Mouse (Mus musculus): ENCODE measurements at regions not wholly inside any gene's neighbourhood (a gene's known extent, or its start where the extent isn't known, plus 50 kb on each side); places are given as distances from the start of the nearest gene placed in this dataset.
"Not testable (repeated sequence)": the region's sequence is repeated elsewhere in the genome, so short reads cannot be mapped to it uniquely, and the experiment has no call there.

DNA sequence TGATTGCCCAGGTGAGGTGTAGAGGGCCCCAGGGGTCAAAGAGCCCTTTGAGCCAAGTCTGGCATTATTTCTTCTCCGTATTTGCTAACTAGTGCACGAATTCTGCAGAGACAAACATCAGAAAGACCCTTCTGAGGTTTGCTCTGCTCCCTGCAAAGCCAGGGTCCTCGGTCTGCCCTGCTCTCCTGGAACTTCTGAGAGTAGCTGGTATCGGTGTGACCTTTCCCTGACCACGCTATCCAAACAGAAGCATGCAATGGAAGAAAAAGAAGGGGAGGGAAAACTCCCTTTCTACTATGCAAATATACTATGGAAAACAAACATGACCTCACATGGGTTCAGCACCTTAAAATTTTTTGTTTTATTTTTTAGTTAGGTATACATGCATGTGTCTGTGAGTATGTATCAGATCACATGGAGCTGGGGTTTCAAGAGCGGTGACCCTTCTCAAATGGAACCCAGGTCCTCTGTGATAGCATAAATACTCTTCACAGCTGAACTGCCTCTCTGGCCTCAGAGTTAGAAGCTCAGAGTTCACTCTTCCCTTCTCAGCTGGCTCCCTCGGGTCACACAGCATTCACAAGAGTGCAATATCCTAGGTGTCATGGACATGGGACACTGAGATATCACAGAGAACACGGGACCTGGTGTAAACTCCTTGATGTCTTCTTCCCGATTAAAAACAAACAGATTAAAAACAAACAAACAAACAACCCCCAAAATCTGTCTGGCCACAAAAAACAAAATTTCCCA is 144.7 kb downstream of the Bcl2l11 start:
- DNase-seq = no peak

DNA sequence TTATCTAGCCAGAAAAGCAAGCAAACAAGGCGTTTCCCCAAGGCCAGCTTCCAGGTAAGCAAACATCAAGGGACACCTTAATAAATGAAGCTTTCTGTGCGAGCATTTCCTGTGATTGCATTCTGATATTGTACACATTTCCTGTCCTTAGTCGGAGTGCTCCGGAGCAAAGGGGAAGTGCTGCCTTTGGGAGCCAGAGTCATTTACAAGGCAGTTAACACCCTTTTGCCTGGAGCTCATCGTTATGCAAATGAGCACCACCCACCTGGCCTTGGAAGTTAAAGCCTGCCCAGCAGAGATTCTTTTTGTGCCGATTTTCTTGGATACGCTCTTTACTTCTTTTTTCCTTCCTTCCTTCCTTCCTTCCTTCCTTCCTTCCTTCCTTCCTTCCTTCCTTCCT is 147.0 kb downstream of the Bcl2l11 start:
- no peak for DNase-seq

DNA sequence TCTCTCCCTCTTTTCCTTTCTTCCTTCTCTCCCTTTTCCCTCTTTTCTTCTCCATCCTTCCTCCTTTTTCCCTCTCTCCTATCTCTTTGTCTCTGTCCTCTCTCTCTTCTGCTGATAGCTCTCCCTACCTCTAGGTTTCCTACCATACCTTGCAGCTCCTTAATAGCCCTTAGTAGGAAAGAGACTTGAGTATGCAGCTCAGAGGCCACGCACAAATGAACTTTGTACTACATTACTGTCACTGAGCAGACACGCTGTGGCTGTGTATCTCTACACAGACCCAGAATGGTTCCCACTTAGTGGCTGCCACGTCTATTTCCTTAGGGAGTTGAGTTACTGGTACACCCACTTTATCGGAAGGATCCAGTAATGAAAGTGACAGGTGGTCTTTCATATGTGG is 147.5 kb downstream of the Bcl2l11 start:
- no peak for DNase-seq

DNA sequence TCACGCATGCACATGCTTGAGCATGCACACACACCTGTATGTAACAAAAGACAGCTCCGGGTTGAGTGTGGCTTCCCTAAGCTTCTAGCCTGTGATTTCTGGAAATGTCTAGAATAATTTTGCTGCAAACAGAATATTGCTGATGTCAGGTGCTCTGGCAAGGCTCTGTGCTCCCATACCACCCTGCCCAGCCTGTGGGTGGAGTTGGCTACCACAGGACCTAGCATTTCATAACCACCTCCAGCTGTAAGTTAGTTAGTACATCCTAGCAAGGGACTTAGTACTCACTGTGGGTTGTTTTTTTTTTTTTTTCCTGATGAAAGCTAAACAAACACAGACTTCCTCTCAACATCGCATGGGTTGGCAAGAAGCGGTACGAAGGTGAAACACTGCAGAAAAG is 150.5 kb downstream of the Bcl2l11 start:
- DNase-seq = no peak

DNA sequence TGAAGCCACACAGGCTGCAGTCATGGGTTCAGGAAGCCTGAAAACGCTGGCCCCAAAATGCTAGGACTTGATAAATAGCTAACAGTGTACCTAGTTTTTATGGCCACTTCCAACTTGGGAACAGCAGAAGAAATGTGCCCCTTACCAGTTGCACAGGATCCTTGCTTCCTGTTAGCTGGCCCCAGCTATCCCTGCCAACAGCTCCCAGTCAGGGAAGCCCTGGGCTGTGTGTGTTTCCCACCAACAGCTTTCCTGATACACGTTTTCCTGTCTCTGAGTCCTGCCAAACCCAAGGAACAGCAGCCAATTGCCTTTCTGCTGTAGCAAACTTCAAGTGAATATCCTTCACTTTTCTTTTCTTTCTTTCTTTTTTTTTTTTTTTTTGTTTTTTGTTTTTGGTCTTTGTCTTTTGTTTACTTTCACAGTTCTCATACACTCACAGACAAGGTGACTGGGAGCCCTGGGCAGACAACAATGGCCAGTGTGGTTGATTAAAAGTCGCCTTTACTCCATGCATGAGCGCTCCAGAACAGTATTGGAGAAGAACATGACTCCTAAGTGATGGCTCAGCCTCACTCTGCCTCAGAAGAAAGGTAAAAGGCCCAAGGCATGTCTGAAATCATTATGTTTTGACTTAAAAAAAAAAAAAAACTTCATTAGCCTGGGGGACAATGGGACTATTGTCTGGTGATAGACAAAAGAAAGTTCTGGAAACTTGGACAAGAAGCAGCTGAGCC is 151.7 kb downstream of the Bcl2l11 start:
- DNase-seq = no peak

DNA sequence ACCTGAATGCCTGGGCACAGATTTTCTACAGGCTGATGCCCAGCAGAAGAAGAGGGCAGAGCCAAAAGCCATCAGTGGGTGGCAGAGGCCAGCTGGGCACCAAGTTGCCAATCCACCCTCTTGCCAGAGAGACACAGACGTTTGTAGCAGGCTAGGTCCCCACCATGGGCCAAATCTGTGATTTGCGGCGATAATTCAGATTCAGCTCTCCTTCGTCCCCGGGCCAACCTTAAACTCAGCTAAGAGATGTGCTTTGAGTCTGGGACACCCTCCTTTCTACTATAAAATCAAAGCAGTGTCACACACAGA is 152.2 kb downstream of the Bcl2l11 start:
- DNase-seq = no peak

DNA sequence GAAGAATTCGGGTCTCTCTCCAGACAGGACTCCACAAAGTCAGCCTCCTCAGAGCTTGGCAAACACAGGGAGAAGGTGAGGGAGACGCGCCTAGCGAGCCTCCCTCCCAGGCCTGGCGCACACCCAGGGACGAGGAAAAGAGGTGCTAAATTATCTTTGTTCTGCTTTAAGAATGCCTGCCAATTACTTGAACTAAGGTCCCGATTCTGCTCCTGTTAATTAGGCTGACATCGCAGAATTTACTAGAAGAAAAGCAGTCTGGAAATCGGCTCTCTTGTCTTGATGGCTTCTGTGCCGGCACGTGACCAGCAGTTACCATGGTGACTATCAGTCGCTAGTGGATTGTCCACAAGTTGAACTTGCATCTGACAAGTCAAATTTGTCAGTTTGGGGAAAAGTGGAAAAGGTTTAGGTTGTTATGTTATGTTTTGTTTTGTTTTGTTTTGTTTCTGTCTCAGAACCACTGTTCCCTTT is 152.8 kb downstream of the Bcl2l11 start:
- peak; percentile 59 for DNase-seq

DNA sequence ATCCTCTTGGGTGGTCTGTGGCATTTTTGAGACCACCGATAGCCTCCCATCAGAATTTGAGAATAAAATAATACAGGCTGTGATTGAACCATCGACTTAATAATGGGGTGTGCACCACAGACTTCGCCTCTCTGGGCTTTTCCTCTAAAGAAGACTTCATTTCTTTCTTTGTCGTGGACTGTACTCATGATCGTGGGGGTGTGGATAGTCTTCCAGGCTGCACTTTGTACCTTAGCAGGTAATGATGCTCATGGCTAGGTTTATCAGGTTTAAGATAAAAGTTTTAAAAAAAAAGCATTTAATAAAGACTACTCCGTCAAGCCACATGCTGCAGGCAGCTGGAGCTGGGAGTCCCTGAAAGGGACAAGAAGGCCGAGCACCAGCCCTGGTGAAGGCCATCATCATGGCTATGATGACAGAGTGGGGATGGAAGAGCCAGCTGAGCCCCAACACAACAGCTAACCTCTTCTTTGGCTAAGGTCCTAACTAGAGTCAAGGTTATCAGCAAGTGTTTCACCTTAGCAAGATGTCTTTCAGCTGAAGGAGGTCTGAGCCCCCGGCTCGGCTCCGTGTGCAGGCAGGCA is 153.4 kb downstream of the Bcl2l11 start:
- peak; percentile 54 for DNase-seq

DNA sequence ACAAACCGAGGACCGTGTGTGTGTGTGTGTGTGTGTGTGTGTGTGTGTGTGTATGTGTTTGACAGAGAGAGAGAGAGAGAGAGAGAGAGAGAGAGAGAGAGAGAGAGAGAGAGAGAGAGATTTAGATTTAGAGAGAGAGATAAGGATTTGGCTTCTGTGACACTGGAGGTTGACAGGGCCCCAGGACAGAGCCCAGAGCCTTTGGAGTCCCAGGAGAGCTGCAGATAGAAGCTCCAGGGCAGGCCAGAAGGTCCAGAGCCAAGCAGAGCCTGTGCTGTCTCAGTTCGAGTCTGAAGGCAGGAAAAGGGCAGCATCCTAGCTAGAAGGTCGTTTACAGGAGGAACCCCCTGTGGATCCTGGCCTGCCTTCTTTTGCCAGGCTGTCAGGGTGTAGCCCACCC is 156.8 kb downstream of the Bcl2l11 start:
- DNase-seq = no peak

DNA sequence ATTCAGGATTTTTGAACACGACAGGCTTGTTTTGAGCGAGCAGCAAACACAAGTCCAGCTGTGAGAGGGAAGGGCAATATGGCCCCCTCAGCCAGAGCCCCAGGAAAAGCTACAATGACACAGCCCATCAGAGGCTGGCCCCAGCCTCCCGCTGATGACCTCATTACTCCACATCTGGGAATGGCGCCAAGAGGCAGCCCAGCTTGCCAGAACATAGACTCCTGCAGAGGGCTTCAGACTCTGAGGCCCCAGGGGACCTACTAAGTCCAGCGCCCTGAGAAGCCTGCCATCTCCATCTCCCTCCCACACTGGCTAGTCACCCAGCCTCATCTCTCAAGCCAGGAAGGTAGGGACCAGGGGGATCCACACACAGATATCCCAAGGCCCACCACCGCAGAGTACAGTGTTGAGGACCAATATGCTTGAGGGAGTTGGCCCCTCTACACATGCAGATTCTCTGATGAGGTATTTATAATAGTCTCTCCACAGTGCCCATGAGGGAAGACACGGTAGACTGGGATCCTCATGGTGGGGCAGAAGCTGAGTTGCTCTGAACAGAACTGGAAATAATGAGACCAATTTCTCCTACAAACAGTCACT is 159.1 kb downstream of the Bcl2l11 start:
- peak; percentile 93 for DNase-seq

DNA sequence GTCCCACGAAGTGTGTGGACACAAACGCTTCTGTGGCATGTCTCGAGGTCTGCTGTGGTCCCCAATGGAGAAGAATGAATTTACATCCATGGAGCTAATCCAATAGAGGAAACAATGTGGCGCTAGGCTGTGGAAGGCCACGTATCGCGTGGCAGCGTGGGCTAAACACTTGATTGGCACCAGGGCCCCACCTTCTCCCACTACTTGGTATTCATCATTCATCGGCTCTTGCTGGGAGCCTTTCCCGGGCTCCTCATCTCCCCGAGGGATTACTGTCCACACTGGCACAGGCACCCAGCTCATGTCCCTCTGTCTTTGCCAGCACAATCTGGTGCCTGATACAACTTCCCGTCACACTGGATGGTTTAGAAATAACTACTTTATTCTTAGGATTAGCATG is 159.6 kb downstream of the Bcl2l11 start:
- DNase-seq = no peak

DNA sequence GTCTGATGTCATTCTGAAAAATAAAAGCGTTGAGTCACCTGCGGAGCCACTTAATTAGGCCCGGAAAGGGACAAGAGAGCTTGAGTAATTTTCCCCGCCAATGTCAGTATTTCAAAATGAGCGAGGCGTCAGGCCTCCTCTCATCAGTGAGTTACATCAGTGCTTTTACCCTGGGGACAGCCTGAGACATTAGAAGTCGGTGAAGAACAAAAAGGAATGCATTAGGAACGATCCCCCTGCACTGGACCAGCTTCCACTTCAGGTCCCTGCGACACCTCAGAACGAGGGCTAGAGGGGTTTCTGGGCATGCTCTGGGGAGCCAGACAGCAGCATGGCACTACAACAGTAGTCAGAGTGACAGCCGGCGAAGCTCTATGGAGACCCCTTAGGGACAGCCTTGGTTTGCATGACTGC is 162.3 kb downstream of the Bcl2l11 start:
- DNase-seq = peak; percentile 37

DNA sequence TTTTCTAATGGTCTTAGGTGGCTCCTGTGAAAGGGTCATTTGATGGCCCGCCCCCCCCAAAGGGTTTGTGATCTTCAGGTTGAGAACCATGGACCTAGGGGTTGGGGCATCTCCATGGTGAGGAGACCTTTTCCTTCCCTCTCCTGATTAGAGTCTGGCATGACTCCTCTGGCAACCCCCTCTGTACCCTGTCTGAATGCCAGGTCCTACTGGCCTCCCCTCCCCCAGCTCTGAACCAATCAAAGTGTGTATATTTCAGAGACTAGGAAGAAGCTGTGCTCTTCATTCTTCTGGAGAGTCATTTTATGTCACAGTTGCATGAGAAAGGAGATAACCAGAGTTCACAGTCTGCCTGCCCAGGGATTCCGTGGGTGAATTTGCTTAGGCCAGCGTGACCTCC is 164.8 kb downstream of the Bcl2l11 start:
- no peak for DNase-seq

DNA sequence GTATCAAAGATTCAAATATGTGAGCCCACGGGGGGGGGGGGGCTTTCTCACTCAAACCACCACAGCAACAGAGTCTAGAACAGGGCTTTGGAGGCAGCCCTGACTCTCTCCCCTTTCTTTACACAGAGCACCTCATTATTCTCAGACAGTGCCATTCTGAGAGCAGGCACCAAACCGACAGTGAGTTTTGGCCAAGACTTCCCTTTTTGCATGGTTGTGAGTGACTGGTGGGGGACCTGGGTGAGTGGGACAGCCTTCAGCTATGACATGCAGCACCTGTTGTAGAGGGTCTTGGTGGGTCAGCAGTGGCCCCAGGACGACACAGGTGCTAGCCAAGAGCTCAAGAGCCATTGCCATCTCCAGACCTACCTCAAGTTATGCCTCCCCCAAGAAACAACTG is 168.8 kb downstream of the Bcl2l11 start:
- no peak for DNase-seq

DNA sequence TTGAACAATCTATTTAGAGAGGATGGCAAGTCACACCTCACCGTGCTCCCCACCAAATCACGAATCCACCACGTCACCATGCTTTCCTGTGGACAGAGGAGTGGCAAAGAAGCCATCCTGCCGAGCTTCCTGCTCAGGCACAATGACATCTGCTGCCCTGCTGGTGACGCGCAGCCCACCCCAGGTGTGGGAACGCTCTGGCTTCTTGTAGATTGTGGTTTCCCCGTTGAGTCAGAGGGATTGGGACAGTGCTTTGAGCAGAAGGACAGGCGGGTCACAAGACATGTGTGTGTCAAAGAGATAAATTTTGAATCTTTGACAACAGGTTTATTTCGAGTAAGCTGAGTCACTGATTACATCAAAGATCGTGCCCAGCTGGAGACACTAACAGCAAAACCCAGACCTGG is 169.2 kb downstream of the Bcl2l11 start:
- DNase-seq = no peak

DNA sequence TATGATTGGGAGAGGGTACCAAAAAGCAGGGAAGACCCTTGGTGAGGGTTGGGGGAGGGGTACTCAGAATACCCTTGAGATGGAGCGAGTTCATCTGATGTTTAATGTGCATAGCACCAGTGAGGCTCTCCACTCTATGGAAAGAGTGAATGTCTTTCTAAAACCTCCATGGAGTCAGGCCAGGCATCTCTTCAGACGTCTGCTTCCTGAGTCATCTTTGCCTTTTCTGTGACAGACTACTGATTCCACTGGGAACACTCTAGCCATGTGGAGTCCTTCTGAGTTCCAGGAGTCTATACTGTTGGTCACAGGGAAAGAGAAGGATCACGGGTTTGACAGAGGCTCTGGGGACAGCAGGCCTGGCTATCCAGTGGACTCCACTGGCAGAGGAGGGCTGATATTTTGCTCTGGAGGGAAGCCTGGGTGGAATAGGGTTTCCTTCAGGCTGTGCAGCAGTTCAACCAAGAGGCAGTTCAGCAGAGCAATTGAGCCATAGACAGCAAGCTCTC is 169.9 kb downstream of the Bcl2l11 start:
- no peak for DNase-seq

DNA sequence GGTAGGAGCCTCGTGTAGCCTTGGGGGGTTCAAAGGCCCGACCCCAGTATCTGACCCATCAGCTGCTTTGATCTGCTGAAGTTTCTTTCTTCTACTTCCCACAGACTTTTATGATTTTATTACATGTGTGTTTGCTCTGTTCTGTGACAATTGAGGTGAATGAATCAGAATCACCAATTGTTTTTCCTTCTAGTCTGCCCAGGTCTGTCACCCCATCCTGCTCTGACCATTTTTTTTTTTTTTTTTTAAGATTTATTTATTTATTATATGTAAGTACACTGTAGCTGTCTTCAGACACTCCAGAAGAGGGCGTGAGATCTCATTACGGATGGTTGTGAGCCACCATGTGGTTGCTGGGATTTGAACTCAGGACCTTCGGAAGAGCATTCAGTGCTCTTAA is 170.6 kb downstream of the Bcl2l11 start:
- DNase-seq = not testable (repeated sequence)

DNA sequence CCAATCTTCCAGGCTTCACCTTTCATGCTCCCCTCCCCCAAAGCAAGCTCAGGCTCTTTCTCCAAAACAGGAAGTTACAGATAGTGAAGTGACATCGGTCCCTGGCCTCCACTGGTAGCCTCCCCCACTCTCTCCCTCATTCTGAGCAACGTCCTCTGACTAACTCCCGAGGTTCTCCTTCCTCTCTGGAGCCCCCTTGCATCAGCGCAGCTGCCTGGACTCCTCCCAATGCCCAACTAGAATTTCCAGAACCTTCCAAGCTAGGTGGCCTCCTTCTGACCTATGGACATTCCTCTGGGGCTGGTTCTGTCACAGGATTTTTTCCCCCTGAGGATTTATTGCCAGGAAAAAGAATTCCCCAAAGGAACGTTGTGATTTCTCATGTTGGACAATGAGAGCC is 171.1 kb downstream of the Bcl2l11 start:
- DNase-seq = no peak

DNA sequence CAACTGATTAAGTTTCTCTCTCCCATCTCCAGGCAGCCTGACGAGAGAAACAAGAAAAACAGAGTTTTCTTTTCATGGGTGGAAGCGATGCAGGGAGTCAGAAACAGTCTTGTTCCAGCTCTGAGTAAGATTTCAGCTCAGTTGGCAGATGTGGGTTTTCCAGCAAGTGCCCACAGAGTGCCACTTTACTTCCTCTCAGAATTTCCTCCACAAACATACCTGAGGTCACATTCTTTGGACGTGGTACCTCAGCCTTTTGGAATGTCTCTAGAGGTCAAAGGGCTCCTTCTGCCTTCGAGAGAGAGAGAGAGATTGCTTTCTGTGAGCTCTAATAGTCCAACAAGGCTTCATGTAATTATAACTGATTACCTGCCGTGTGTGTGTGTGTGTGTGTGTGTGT is 172.0 kb downstream of the Bcl2l11 start:
- no peak for DNase-seq

DNA sequence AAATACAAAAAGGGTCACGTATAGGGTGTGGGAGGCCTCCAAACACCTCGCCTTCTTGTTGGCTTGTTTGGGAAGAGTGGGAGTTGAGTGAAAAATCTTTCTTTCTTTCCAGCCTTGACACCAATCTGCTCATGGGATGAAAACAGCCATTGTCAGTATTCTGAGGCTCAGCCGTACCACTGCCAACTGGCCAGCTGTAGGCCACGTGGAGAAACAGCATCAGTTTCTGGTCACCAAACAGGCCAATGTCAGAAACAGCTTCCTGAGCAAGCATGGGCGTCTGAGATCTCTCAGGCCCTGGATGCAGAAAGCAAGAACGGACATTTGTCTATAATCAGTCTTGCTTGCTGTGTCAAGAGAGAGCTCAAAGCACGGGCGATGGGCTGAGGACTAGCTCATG is 173.2 kb downstream of the Bcl2l11 start:
- no peak for DNase-seq

DNA sequence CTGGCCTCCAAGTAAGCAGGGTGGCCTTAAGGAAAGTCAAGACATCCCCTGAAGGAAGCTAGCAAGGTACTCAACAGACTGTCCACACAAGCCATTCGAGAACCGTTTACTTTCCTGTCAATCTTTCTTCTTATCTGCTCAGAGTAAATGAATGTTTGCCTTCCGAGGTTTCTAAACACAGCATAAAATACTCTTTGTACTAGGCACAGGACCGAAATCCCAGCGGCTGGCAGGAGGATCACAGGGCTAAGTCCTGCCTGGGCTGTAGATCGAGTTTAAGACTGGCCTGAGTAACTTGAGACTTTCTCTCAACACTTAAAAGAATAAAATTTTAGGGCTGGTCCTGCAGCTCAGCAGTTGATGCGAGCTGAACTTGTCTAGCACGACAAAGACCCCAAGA is 175.9 kb downstream of the Bcl2l11 start:
- DNase-seq = no peak

DNA sequence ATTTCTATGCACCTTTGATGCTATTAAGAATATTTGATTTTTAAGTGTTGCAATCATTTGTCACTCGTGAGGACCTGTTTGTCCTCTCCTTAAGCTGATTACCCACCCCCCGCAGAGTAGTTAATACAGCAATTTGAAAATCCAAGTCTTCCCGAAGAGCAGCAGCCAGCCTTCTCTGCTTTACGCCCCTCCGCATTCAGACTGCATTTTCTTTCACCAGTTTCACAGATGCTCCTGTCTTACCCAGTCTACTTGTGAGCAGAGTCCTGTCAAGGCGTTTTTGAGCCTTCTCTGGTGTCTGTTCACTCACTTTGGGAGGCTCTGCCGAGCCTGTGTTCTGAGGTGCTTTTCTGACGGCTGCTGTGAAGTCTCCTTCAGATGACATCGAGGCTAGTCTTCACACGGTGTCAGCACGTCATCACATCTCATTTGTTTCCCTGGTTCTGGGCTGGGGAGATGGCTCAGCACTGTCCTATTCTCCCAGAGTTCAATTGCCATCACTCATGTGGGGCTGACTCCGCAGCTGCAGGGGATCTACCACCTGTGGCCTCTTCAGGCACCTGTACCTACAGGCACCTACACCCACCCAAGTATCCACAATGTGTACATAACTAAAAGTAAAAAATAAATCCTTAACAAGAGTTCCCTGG is 178.3 kb downstream of the Bcl2l11 start:
- DNase-seq = no peak

Data from adrenal gland, adult 2 months (tissue).